Mouse (Mus musculus): ENCODE results near the gene Traip.

Traip gene

DNA sequence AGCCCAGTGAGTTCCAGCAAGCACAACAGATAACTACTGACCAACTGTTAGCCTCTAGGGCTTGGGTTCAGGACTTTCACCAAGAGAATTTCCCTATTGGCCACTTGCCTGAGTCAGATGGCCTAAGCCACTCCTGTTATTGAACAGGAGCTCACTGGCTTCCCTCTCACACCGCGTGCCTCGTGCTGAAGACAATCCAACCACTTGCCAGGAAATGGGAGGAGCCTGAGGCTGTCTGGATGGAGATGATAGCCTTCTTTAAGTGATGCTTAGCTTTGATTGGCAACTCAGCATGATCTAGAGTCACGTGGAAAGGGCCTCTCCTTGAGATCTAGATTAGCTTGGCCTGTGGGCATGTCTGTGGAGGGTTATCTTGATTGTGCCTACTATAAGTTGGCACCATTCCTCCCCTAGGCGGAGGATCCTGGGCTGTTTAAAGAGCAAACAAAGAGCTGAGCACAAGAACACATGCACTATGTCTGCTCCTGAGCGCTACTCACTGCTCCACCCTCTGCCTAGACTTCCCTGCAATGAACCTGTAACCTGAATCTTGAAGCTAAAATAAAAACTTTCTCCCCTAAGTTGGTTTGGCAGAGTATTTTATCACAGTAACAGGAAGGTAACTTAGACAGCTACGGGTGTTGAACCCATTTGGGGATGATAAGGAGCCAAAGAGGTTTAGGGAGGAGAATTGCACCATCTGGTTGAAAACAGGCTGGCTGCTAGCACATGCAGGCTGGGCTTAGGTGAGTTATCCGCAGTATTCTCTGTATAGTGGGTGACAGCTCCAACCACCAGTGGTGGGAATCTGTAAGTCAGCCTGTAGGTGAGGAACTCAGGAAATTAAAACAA lies 22.0 kb downstream of the Traip start:
- no peak for DNase-seq (ENCODE audit: low spot score)

DNA sequence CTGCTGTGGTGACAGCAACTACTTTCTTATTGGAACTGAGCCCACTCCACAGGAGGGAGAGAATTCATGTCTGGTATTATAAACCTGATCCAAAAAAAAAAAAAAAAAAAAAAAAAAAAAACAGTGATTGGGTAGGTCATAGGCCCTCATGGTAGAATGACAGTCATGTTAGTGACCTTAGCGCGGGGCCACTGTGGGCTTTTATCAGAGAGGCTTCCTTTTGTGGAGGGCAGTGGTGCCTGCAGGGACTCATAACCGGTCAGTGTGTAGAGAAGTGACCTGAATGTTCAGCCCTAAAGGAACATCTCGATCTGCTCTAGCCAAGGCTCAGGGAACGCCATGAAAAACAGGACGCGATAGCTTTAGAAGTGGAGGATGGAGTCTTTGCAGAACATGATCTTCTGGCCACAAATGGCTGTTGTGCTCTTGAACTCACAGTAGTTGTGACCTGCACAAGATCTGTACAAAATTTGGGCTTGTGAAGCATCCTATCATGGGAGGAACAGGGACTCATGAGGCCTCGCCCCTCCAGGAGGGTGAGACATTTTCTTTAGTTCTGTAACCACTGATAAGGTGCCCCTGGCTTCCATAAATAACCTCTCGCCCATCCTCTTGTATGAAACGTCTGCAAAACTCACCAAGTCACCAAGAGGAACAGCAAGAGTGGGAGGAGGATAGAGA lies 24.7 kb downstream of the Traip start:
- DNase-seq (ENCODE audit: low spot score) = no peak

DNA sequence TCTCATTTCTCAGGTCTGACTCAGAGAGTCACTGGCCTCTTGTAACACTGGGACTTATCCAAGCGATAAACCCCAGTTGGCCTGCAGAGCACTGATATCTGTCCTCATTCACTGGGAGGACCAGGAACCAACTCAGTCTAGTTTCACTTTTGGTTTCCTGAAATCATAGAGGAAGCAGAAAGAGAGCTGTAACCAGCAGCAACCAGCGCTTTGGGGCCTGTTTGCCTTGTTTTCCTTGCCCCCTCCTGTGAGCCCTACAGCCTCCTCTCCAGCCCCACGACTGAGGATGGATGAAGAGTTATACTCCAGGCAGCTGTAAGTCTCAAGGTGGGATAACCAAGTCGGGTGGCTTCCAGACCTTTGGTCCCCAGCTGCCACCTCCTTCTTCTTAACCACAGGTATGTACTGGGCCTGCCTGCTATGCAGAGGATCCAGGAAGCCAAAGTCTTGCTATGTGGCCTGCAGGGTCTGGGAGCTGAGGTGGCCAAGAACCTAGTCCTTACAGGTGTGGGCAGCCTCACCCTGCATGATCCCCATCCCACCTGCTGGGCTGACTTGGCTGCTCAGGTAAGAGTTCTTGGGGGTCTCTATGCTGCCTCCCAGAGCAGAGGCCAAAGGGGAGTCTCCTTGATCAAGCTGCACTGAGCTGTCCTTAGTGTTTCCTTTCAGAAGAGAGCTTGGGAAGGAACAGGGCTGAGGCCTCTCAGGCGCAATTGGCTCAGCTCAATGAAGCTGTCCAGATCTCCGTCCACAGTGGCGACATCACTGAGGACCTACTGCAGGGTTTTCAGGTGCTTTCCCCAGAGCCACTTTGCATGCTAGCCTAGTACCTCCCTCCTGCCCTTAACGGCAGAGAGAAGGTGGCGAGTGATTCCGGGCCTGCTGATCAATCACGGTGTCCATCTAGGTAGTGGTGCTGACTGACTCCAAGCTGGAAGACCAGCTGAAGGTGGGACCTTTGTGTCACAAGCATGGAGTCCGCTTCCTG lies 25.8 kb downstream of the Traip start, which contains the start of gene Uba7:
TSS of gene Uba7 (plus strand) at position 107 of the 988 bp plus-strand sequence.
- no peak for DNase-seq (ENCODE audit: low spot score)

DNA sequence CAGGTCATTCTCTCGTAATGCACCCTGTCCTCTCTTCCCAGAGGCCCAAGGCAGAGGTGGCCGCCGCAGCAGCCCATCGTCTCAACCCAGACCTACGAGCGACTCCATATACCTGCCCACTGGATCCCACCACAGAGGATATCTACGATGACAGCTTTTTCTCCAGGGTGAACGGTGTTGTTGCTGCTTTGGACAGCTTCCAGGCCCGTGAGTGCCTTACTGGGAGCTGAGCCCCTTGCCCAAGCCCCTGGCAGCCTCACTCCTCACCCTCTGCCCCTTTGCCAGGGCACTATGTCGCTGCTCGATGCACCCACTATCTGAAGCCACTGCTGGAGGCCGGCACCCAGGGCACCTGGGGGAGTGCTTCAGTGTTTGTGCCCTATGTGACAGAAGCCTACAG lies 28.9 kb downstream of the Traip start:
- DNase-seq (ENCODE audit: low spot score) = no peak

DNA sequence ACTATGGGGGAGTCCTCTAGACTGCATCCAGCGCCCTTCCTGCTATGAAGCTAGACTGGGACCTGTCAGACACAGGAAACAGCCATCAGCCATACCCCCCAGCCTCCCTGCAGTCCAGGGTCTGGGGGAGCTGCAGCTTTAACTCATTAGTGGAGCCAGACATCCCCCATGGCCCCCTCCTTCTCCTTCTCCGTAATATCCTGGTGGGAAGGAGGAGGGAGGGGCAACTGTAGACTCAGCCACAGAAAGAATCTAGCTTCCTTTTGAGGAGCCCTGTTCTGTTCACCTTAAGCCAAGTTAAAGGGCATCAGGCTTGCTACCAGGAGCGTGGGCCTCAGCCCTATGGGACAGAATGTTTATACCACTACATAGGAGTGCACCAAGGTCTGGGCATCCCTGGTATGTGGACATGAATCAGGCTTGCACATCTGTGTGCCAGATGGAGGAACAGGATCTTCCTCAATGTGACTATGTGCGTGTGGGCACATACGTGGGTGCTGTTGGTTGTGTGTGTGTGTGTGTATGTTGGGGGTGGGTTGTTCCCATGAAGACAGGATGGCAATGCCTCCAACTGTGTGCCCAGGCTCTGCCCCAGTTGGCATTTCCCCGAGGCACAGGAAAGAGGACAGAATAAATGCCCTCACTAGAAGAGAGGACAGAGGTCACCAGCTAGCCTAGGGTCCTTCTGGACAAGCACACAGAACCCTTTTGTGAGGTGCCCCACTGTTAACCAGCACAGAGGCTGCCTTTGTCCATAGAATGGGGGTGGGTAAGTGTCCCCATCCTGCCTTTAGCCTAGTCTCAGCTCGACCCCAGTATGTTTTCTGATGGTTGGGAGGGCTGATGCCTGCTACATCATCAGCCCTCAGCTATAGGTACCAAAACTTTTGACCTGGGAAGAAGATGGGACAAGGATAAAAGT lies 32.0 kb downstream of the Traip start:
- DNase-seq (ENCODE audit: low spot score) = no peak

DNA sequence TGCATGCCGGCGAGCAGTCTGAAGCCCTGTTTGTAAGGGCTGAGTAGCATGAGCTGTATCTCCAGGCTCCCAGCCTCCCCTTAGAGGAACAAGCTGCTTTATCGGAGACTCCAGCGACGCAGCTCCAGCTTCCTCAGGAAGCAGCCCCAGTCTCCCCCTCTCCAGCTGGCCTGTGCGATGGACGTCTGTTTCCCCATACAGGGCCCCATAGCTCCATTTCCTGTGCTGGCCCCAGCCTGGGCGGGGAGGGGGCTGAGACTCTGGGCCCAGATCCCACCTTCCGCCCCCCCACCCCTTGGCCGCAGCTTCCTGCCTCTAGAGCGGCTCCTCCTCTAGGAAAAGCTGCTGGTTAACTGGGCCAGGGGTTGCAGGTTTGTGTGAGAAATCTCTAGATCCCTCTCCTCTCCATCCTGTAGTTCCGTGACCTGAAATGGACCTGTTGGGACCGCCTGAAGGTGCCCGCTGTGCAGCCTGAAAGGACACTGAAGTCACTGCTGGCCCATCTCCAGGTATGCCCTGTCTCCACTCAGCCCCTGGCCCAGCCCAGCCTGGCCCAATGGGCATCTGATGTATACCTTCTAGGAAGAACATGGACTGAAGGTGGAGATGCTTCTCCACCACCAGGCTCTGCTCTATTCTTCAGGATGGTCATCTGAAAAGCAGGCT lies 32.9 kb downstream of the Traip start, which contains the start of gene Gm20661:
TSS of gene Gm20661 (plus strand) at position 378 of the 666 bp plus-strand sequence.
- no peak for DNase-seq (ENCODE audit: low spot score)

DNA sequence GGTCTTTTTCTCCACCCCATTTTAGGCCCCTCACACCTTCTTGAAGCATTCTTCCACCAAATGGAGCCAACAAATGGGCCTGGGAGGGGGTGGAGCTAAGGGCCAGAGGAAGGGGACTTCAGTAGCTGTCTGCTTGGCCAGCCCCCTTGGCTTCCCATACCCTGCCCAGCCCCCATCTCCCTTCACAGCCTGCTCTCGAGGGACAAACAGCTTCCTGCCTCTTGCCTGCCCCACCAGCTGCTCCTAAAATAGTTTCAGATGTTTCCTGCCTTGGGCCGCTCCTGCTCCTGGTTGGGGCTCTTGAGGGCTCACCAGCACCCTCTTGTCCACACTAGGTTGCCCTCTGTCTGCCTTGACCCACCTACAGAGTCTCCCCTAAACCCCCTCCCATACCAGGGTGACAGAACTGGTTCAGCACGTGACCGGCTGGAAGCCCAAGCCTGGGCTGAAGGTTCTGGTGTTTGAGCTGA lies 33.5 kb downstream of the Traip start:
- peak; percentile 44 for DNase-seq (ENCODE audit: low spot score)

DNA sequence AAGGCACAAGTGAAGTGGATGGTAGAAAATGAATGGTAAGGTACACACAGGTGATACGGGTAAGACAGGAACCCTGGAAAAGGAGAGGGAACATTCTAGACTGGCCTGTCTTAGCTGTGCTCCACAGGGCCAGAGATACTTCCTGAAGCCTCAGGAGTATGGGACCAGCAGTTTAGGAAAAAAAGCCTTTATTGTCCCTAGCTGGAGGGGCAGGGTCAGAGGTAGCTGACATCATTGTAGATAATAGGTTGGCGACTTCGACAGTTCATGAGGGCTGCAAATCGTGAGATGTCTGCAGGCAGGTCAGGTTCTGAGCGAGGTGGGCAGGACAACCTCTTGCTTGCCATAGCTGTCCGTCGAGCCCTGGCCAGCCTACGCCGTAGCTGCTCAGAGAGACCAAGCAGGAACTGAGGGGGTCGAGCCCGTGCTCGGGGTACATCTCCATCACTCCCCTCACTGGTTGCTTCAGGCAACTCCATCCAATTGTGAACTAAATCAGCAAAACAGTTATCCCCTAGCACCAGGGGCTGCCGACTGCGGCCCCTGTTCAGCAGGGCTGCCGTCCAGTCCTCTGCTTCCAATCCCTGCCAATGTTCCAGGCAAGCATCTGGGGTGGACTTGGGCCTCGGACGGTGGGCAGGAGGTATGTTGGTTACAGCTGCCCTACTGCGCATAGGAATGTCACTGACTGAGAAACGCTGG lies 34.3 kb downstream of the Traip start:
- DNase-seq (ENCODE audit: low spot score) = no peak

DNA sequence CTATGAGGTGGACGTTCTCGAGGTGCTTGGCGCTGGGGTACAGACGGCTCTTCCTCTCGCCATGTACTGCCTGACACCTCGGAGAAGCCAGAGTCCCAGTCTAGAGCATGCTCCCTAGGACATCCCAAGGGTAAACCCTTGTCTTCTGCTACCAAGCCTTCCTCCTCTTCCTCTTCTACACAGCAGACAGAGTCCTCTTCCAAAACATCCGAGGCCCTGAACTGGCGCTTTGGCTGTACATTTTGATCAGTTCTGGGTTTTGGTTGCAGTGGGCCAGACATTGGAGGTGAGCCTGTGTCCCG lies 34.8 kb downstream of the Traip start:
- no peak for DNase-seq (ENCODE audit: low spot score)

DNA sequence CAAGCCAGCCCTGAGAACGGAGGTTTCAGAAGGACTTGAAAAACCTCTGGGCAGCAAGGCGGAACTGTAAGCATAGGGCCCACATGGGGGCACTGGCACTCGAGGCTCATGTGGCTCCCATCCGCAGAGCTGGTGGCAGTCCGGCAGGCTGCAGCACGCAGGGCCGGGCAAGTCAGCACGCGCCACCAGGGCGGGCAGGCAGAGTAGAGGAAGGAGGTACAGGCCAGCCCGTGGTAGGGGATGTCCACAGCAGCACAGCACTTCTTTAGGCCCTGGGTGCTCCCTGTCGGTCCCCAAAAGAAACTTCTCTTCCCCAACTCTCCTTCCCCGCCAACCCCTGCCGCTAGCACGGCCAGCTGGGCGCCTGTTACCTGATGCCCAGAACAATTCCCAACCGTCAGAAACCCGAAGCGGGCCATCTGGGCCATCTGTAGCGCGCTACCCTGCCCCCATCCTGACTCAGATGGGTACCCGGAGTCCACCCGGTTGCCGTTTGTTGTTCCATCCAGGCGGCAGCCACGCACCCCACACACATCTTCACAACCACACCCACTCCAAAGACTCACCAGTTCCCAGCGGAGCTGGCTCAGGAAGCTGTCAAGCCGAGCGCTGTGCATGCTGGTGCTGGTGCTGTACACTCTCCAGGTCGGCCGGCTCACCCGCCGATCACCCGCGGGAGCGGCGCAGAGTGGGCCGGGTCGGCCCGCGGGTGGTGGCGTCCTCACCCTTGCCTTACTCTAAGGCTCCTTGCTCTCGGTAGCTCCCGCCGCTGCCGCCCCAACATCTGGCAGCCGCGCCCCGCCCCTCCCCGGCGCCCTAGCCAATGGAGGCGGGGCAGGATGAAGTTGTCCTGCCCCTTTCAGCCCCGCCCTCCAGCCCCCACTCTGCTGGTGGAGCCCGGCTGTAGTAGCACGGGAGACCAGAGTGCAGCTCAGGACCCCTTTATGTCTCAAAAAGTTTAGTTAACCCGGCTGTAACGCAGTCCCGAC lies 35.5 kb downstream of the Traip start, which contains the start of gene Inka1:
TSS of gene Inka1 (minus strand) at position 749 of the 989 bp plus-strand sequence.
- DNase-seq (ENCODE audit: low spot score) = peak; percentile 89

DNA sequence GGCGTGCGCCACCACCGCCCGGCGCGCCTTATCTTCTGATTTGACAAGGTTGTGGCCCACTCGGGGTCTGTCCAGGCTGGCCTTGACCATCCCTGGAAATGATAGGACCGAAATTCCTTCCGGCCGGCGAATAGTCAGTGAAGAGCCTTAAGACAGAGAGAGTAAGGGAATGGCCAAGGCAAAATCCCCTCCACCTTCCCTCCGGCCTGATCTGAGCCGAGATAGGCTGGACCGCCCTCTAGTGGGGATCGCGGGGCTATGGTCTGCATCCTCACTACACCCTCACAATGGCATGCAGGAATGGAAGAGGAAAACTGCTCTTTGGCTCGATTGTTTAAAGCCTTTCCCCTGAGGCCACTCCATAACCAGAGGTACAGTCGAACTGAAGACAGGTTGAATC lies 36.4 kb downstream of the Traip start:
- DNase-seq (ENCODE audit: low spot score) = peak; percentile 79

DNA sequence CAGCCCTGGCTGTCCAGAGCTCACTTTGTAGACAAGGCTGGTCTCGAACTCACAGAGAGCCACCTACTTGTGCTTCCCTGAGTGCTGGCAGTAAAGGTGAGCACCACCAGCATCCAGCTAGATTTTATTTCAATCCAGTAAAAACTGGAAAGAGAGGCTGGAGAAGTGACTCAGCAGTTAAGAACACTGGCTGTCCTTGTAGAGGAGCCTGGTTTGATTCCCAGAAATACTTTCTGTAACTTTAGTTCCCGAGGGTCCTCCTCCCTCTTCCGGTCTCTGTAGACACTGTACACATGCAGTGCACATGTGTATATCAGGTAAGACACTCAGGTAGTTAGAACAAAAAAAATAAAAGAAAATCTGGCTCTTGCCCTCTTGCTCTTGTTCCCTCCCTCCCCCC lies 38.0 kb downstream of the Traip start:
- DNase-seq (ENCODE audit: low spot score) = no peak

DNA sequence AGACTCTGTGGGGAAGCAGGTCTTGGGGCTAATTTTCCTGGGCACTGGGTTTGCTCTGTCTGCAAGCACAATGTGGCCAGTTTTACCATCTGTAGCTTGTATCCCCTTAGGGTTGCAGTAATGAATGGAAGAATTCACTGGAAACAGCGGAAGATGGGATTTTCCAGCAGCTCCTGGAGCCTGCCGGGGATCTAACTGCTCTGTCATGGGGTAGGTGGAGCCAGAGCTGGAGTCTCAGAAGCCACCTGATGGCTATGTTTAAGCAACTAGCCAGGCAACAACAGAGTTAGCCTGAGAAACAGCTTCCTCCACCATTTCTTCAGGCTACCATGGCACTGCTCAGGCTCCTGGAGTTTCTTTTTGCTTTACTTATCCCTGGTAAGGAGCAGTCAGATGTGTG lies 42.3 kb downstream of the Traip start, which contains the start of gene Cdhr4:
TSS of gene Cdhr4 (plus strand) at position 301 of the 400 bp plus-strand sequence.
- no peak for DNase-seq (ENCODE audit: low spot score)

DNA sequence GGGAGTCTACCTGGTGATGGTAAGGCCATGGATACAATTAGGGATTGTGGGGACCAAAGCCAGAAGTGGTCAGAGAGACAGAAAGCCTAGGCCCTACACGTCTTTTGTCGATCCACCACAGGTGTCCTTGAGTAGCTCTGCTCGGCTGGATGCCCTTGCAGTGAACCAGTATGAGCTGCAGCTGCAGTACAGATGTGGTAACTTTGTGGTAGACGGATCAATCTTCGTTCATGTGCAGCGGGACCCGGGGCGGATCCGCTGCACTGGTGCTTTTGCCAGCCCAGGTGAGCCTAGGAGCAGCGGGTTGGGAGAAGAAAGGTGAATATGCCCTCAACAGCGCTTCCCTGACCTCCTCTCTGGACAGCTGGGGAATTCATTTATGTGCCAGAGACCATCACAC lies 43.1 kb downstream of the Traip start:
- DNase-seq (ENCODE audit: low spot score) = no peak

DNA sequence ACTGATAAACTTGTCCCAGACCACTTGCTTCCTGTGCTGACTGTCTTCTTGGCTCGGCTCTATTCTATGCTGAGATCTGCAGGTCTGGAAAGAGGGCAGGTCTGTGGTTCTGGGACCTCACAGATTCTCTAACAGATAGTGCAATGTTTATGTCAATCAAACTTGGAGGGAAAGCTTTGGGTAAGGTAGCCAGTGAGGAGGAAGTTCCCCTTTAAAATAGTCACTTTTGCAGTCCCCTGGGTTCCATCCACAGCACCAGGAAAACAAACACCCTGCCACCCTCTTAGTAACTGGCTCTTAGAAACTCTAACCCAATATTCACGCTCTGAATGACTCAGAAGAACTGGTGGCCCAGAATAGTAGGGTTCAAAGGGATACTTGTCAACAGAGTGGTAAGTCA lies 44.5 kb downstream of the Traip start:
- DNase-seq (ENCODE audit: low spot score) = no peak

DNA sequence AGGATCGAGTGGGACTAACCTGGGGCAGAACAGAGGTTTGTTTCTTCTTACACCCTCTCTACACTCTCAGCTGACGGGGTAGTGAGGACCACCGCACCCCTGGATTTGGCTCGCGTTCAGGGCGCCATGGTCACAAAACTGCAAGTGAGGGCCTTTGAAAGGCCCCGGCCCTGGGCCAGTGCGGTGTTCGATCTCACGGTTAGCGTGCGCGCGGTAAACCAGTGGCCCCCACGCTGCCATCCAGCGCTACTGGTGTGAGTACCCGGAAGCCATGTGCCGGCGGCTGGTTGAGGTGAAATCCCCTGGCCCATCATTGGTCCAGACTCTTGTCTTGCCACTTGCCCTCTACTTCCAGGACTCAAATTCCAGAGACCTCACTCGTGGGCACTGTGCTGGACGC lies 45.6 kb downstream of the Traip start:
- DNase-seq (ENCODE audit: low spot score) = no peak

DNA sequence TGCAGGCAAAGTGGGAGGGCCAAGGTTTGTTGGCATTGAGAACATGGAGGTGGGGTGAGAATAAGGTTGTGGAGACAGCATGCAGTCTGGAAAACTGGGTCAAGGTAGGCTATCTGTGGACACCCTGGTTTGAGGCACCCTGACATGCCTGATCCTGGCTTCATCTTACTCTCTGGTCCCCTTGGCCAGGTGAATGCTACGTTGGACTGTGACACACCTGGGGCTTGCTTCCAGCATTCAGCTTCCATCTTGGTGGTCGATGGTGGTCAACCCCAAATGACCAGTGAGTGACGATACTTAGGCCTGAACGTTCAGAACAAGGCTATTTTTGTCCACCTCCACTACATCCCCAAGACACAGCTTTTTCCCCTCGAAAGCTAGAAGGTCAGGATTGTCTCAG lies 46.1 kb downstream of the Traip start, which contains the start of gene Gm20662:
TSS of gene Gm20662 (plus strand) at position 301 of the 400 bp plus-strand sequence.
- no peak for DNase-seq (ENCODE audit: low spot score)

Data from ovary, postnatal 36 days (tissue).